Mouse (Mus musculus) heart, adult 2 months (tissue): ENCODE data around the gene Mrps6.

Source experiments
- CTCF ChIP-seq: fragments of 200-600 bp; IDR thresholded peaks from 2 replicates; pipeline ENCODE4 v1.8.1; 2022; ENCODE audit warnings: antibody characterized with exemption, mild to moderate bottlenecking, moderate library complexity
- POLR2A ChIP-seq: fragments of 200-500 bp; IDR thresholded peaks from 2 replicates; pipeline ENCODE4 v1.6.1; 2011; ENCODE audit warnings: mild to moderate bottlenecking, low read depth, low read length, control low read depth; ENCODE audit not compliant: insufficient read depth

GRCm38 (mm10) chr16:92140328-92140727 lies 82.3 kb downstream of the Mrps6 start:
- TF ChIP-seq POLR2A, result no peak
- TF ChIP-seq CTCF, result no peak
